Mouse (Mus musculus) spleen, adult 2 months (tissue): ENCODE measurements around the gene Prdm12.

Source experiments
- CTCF ChIP-seq: fragments of 200-500 bp; IDR thresholded peaks from 2 replicates; pipeline ENCODE4 v1.5.1; 2011; ENCODE audit warnings: mild to moderate bottlenecking, inconsistent platforms; ENCODE audit not compliant: insufficient read depth, insufficient read length, insufficient replicate concordance; ENCODE audit errors: extremely low read depth
- POLR2A ChIP-seq: fragments of 200-500 bp; IDR thresholded peaks from 2 replicates; pipeline ENCODE4 v1.6.1; 2011; ENCODE audit warnings: low read depth, low read length, inconsistent platforms

DNA sequence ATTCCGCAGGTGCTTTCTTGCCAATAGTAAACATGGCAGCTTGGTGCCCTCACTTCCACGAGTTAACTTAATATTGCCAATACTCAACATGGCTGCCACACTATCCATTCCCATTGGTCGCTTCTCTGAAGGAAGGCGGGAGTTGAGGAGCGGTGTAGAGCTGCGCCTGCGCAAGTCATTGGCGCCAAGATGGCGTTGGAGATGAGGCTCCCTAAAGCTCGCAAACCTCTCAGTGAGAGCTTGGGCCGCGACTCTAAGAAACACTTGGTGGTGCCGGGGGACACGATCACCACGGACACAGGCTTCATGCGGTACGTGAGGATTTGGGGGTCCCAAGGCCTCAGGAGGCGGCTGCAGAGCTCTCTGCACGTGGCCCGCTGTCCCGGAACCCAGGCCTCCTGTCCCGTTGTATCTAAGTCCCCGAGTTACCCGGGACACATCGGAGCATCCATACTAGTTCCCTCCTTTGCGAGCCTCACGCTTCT is 30.8 kb downstream of the Prdm12 start, which contains the start of gene Exosc2:
- TF ChIP-seq CTCF: no peak
- peak; percentile 88 for TF ChIP-seq POLR2A
